Mouse (Mus musculus): Measurements from ENCODE around the gene Polr3gl. TPM values are rescaled to one million over a fixed set of nuclear protein-coding genes. Genes with fewer than 3 reads are reported as not detected.

Polr3gl gene
- polyA plus RNA-seq, 1 experiment from 2014 or later: 20.5 TPM

GRCm38 (mm10) chr3:96561946-96562681, 31.9 kb downstream of the Polr3gl start:
- Histone ChIP-seq H3K36me3 (ENCODE audit: control insufficient read depth, insufficient read depth, low read length) (no peaks in the 10 kb centered on the region; the same call in 1 of the 2 replicates), H3K27me3 (ENCODE audit: control insufficient read depth, insufficient read depth, low read length) (no peaks in the 10 kb centered on the region), H3K4me3 (ENCODE audit: low read depth, low read length) (no peak overlapping the region), H3K9ac (replicated peaks; ENCODE audit: low read depth, low read length) (no peak overlapping the region), H3K4me1 (ENCODE audit: control insufficient read depth, insufficient read depth, low read length) (peaks cover 25% of the 10 kb centered on the region), H3K27ac (ENCODE audit: low read depth, low read length) (no peak overlapping the region; the same call in 1 of the 2 replicates), H3K4me2 (ENCODE audit: low read depth, low read length) (peak overlapping the region; percentile 79; the same call in 1 of the 2 replicates), H3K9me3 (ENCODE audit: control insufficient read depth, low read length) (no peaks in the 10 kb centered on the region)
- ATAC-seq (ENCODE audit: low read depth): no peak
- 53% methylated on average over 10 of the region's 10 CpGs for WGBS

- H3K4me3 ChIP-seq (ENCODE audit: low read depth, low read length): peak overlapping the region; percentile 73
- H3K36me3 ChIP-seq (ENCODE audit: control insufficient read depth, insufficient read depth, low read length): no peaks in the 10 kb centered on the region; the same call in 1 of the 2 replicates
- 72% methylated on average over 9 of the region's 9 CpGs for WGBS
- H3K9me3 ChIP-seq (ENCODE audit: control insufficient read depth, low read length): no peaks in the 10 kb centered on the region
- H3K27ac ChIP-seq (ENCODE audit: low read depth, low read length): no peak overlapping the region
- peak overlapping the region; percentile 79 for H3K4me2 ChIP-seq (ENCODE audit: low read depth, low read length)
- H3K4me1 ChIP-seq (ENCODE audit: control insufficient read depth, insufficient read depth, low read length): peaks cover 28% of the 10 kb centered on the region
- H3K27me3 ChIP-seq (ENCODE audit: control insufficient read depth, insufficient read depth, low read length): no peaks in the 10 kb centered on the region
- no peak overlapping the region for H3K9ac ChIP-seq (replicated peaks; ENCODE audit: low read depth, low read length)
- no peak for ATAC-seq (ENCODE audit: low read depth)
These were observed 32.9 kb downstream of the Polr3gl start for GRCm38 (mm10) chr3:96560881-96561668.

- H3K27ac ChIP-seq (ENCODE audit: low read depth, low read length): no peak overlapping the region
- H3K9me3 ChIP-seq (ENCODE audit: control insufficient read depth, low read length): no peaks in the 10 kb centered on the region
- peak overlapping the region; percentile 32; the same call in 1 of the 2 replicates for H3K9ac ChIP-seq (replicated peaks; ENCODE audit: low read depth, low read length)
- no peak for ATAC-seq (ENCODE audit: low read depth)
- H3K36me3 ChIP-seq (ENCODE audit: control insufficient read depth, insufficient read depth, low read length): no peaks in the 10 kb centered on the region; the same call in 1 of the 2 replicates
- peaks cover 32% of the 10 kb centered on the region for H3K4me1 ChIP-seq (ENCODE audit: control insufficient read depth, insufficient read depth, low read length)
- H3K4me2 ChIP-seq (ENCODE audit: low read depth, low read length): peak overlapping the region; percentile 79
- WGBS: 88% methylated on average over 23 of the region's 23 CpGs
- H3K4me3 ChIP-seq (ENCODE audit: low read depth, low read length): peak overlapping the region; percentile 73
- H3K27me3 ChIP-seq (ENCODE audit: control insufficient read depth, insufficient read depth, low read length): no peaks in the 10 kb centered on the region
These were observed 33.8 kb downstream of the Polr3gl start for GRCm38 (mm10) chr3:96559911-96560850.

- Histone ChIP-seq H3K27me3 (ENCODE audit: control insufficient read depth, insufficient read depth, low read length) (no peaks in the 10 kb centered on the region), H3K4me3 (ENCODE audit: low read depth, low read length) (peak overlapping the region; percentile 73), H3K36me3 (ENCODE audit: control insufficient read depth, insufficient read depth, low read length) (no peaks in the 10 kb centered on the region; the same call in 1 of the 2 replicates), H3K9me3 (ENCODE audit: control insufficient read depth, low read length) (no peaks in the 10 kb centered on the region), H3K27ac (ENCODE audit: low read depth, low read length) (no peak overlapping the region), H3K4me1 (ENCODE audit: control insufficient read depth, insufficient read depth, low read length) (peaks cover 32% of the 10 kb centered on the region), H3K9ac (replicated peaks; ENCODE audit: low read depth, low read length) (peak overlapping the region; percentile 32), H3K4me2 (ENCODE audit: low read depth, low read length) (peak overlapping the region; percentile 79)
- 81% methylated on average over 12 of the region's 12 CpGs for WGBS
- no peak for ATAC-seq (ENCODE audit: low read depth)
These were observed 34.5 kb downstream of the Polr3gl start for GRCm38 (mm10) chr3:96559398-96559910.

- no peaks in the 10 kb centered on the region for H3K9me3 ChIP-seq (ENCODE audit: control insufficient read depth, low read length)
- no peaks in the 10 kb centered on the region for H3K27me3 ChIP-seq (ENCODE audit: control insufficient read depth, insufficient read depth, low read length)
- peak overlapping the region; percentile 79 for H3K4me2 ChIP-seq (ENCODE audit: low read depth, low read length)
- H3K36me3 ChIP-seq (ENCODE audit: control insufficient read depth, insufficient read depth, low read length): no peaks in the 10 kb centered on the region; the same call in 1 of the 2 replicates
- ATAC-seq (ENCODE audit: low read depth): no peak
- peak overlapping the region; percentile 52; the same call in 1 of the 2 replicates for H3K27ac ChIP-seq (ENCODE audit: low read depth, low read length)
- peak overlapping the region; percentile 67 for H3K9ac ChIP-seq (replicated peaks; ENCODE audit: low read depth, low read length)
- H3K4me3 ChIP-seq (ENCODE audit: low read depth, low read length): peak overlapping the region; percentile 73
- H3K4me1 ChIP-seq (ENCODE audit: control insufficient read depth, insufficient read depth, low read length): peaks cover 32% of the 10 kb centered on the region
- 33% methylated on average over 10 of the region's 10 CpGs for WGBS
These were observed 35.2 kb downstream of the Polr3gl start for GRCm38 (mm10) chr3:96558668-96559196.

GRCm38 (mm10) chr3:96558159-96558558, 35.8 kb downstream of the Polr3gl start:
- Histone ChIP-seq H3K4me2 (ENCODE audit: low read depth, low read length) (peak overlapping the region; percentile 79), H3K9ac (replicated peaks; ENCODE audit: low read depth, low read length) (peak overlapping the region; percentile 67), H3K27ac (ENCODE audit: low read depth, low read length) (peak overlapping the region; percentile 52), H3K27me3 (ENCODE audit: control insufficient read depth, insufficient read depth, low read length) (no peaks in the 10 kb centered on the region), H3K36me3 (ENCODE audit: control insufficient read depth, insufficient read depth, low read length) (no peaks in the 10 kb centered on the region; the same call in 1 of the 2 replicates), H3K9me3 (ENCODE audit: control insufficient read depth, low read length) (no peaks in the 10 kb centered on the region), H3K4me3 (ENCODE audit: low read depth, low read length) (peak overlapping the region; percentile 73), H3K4me1 (ENCODE audit: control insufficient read depth, insufficient read depth, low read length) (peaks cover 32% of the 10 kb centered on the region)
- ATAC-seq (ENCODE audit: low read depth): 0 out of 2 replicates have a peak, but pooled peaks have one; percentile 13
- WGBS: 1% methylated on average over 17 of the region's 17 CpGs

- no peaks in the 10 kb centered on the region for H3K9me3 ChIP-seq (ENCODE audit: control insufficient read depth, low read length)
- H3K4me2 ChIP-seq (ENCODE audit: low read depth, low read length): peak within 1 kb of the TSS; percentile 79
- peak within 1 kb of the TSS; percentile 67 for H3K9ac ChIP-seq (replicated peaks; ENCODE audit: low read depth, low read length)
- H3K4me3 ChIP-seq (ENCODE audit: low read depth, low read length): peak within 1 kb of the TSS; percentile 73
- ATAC-seq (ENCODE audit: low read depth): peak; percentile 99
- H3K27me3 ChIP-seq (ENCODE audit: control insufficient read depth, insufficient read depth, low read length): no peaks in the 10 kb centered on the region
- no peaks in the 10 kb centered on the region; the same call in 1 of the 2 replicates for H3K36me3 ChIP-seq (ENCODE audit: control insufficient read depth, insufficient read depth, low read length)
- H3K4me1 ChIP-seq (ENCODE audit: control insufficient read depth, insufficient read depth, low read length): peaks cover 32% of the 10 kb centered on the region
- peak within 1 kb of the TSS; percentile 75 for H3K27ac ChIP-seq (ENCODE audit: low read depth, low read length)
- under 1% methylated on average over 26 of the region's 26 CpGs for WGBS
These were observed 36.3 kb downstream of the Polr3gl start, which contains the start of gene Txnip for GRCm38 (mm10) chr3:96557694-96558093. TSS of gene Txnip (plus strand) at chr3:96557957.

Measured in neural tube, embryonic 14.5 days (tissue).